Mouse (Mus musculus) cerebral cortex, adult 2 months (tissue): ENCODE data around the gene Prpf8.

Source experiments
- WGBS: fragments of 180-500 bp; shearing (Covaris S2); methylation state at CpG from one replicate; pipeline ENCODE4 v1.1.7; 2018; 5-methylcytosine and 5-hydroxymethylcytosine counted together

Prpf8 gene

GRCm38 (mm10) chr11:75486601-75487285 is at the start of gene Prpf8:
Gene Prpf8 (plus strand): TSS chr11:75486816.
- WGBS, result under 1% methylated on average over 52 of the region's 52 CpGs

GRCm38 (mm10) chr11:75438194-75438593 is 48.4 kb upstream of the Prpf8 start:
- 87% methylated on average over 13 of the region's 13 CpGs for WGBS

- WGBS, result 93% methylated on average over 3 of the region's 3 CpGs
Observed at GRCm38 (mm10) chr11:75438804-75439203, 47.8 kb upstream of the Prpf8 start.

- WGBS, result 83% methylated on average over 6 of the region's 6 CpGs
Observed at GRCm38 (mm10) chr11:75439363-75439762, 47.3 kb upstream of the Prpf8 start, which contains the start of gene Serpinf2. Gene Serpinf2 (minus strand): TSS chr11:75439591.

GRCm38 (mm10) chr11:75439951-75440350 is 46.7 kb upstream of the Prpf8 start:
- 97% methylated on average over 3 of the region's 3 CpGs for WGBS

GRCm38 (mm10) chr11:75441034-75441433 is 45.6 kb upstream of the Prpf8 start:
- 89% methylated on average over 7 of the region's 7 CpGs for WGBS

GRCm38 (mm10) chr11:75441601-75442000 is 45.0 kb upstream of the Prpf8 start:
- WGBS, result 49% methylated on average over 16 of the region's 16 CpGs

- 72% methylated on average over 8 of the region's 8 CpGs for whole genome bisulfite sequencing
Observed at GRCm38 (mm10) chr11:75443711-75444110, 42.9 kb upstream of the Prpf8 start.

- WGBS, result 81% methylated on average over 3 of the region's 3 CpGs
Observed at GRCm38 (mm10) chr11:75448575-75448974, 38.0 kb upstream of the Prpf8 start.

- WGBS, result 78% methylated on average over 7 of the region's 7 CpGs
Observed at GRCm38 (mm10) chr11:75449695-75450094, 36.9 kb upstream of the Prpf8 start.

- WGBS, result 75% methylated on average over 8 of the region's 8 CpGs
Observed at GRCm38 (mm10) chr11:75450304-75450908, 36.2 kb upstream of the Prpf8 start.

GRCm38 (mm10) chr11:75450936-75451335 is 35.7 kb upstream of the Prpf8 start:
- WGBS, result 87% methylated on average over 15 of the region's 15 CpGs

- 94% methylated on average over 8 of the region's 8 CpGs for WGBS
Observed at GRCm38 (mm10) chr11:75452081-75452480, 34.5 kb upstream of the Prpf8 start.

GRCm38 (mm10) chr11:75452812-75453557 is 33.6 kb upstream of the Prpf8 start:
- 92% methylated on average over 31 of the region's 31 CpGs for WGBS

GRCm38 (mm10) chr11:75453991-75454930 is 32.4 kb upstream of the Prpf8 start, which contains the start of gene Wdr81:
Gene Wdr81 (minus strand): TSS chr11:75454717.
- WGBS, result 1% methylated on average over 56 of the region's 56 CpGs

GRCm38 (mm10) chr11:75455041-75455736 is 31.4 kb upstream of the Prpf8 start:
- WGBS, result 62% methylated on average over 10 of the region's 10 CpGs

GRCm38 (mm10) chr11:75455971-75456370 is 30.6 kb upstream of the Prpf8 start:
- 95% methylated on average over 2 of the region's 2 CpGs for WGBS

- 76% methylated on average over 7 of the region's 7 CpGs for WGBS
Observed at GRCm38 (mm10) chr11:75456440-75456871, 30.2 kb upstream of the Prpf8 start.

GRCm38 (mm10) chr11:75458169-75458568 is 28.4 kb upstream of the Prpf8 start:
- 14% methylated on average over 3 of the region's 3 CpGs for WGBS

- 49% methylated on average over 8 of the region's 8 CpGs for WGBS
Observed at GRCm38 (mm10) chr11:75458628-75459041, 28.0 kb upstream of the Prpf8 start.
